Mouse (Mus musculus): ENCODE measurements around the gene Calr. TPM values are rescaled to one million over a fixed set of nuclear protein-coding genes. Genes with fewer than 3 reads are reported as not detected.
"Not testable (repeated sequence)": the region's sequence is repeated elsewhere in the genome, so short reads cannot be mapped to it uniquely, and the experiment has no call there.

The Calr gene
- polyA plus RNA-seq, 1 experiment from 2014 or later, result 1,089 TPM

DNA sequence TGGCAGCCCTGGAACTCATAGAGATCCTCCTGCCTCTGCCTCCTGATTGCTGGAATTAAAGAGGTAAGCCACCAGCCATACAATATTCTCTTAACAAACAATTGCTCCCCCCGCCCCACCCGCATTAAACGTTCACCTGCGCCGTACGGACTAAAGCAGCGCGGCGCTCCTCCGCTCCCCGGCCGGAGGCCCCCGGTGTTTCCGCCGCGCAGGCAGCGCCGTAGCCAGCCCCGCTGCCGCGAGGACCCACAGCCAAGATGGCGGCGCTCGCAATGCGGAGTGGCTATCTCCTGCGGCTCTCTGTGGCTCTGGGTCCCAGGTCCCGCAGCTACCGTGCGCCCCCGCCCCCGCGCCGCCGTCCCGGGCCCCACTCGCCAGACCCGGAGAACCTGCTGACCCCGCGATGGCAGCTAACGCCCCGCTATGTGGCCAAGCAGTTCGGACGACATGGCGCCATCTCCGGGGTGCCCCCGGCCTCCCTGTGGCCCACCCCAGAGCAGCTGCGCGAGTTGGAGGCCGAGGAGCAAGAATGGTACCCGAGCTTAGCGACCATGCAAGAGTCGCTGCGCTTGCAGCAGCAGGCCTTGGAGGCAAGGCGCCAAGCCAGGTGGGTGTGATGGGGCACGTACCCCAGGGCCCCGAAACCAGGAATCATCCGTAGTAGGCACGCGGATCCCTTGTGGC lies 14.6 kb downstream of the Calr start:
- H3K4me3 ChIP-seq, result peak overlapping the region; percentile 96
- peaks cover 44% of the 10 kb centered on the region for H3K4me1 ChIP-seq
- no peaks in the 10 kb centered on the region for H3K27me3 ChIP-seq
- peak; percentile 45; the same call in 1 of the 2 replicates for ATAC-seq (ENCODE audit: insufficient number of reproducible peaks, low FRiP score, low TSS enrichment, low read depth)
- H3K4me2 ChIP-seq, result peak overlapping the region; percentile 56
- peaks cover 35% of the 10 kb centered on the region for H3K36me3 ChIP-seq
- under 1% methylated on average over 58 of the region's 59 CpGs for WGBS
- H3K27ac ChIP-seq, result peak overlapping the region; percentile 96
- peak overlapping the region; percentile 97 for H3K9ac ChIP-seq
- H3K9me3 ChIP-seq, result no peaks in the 10 kb centered on the region

DNA sequence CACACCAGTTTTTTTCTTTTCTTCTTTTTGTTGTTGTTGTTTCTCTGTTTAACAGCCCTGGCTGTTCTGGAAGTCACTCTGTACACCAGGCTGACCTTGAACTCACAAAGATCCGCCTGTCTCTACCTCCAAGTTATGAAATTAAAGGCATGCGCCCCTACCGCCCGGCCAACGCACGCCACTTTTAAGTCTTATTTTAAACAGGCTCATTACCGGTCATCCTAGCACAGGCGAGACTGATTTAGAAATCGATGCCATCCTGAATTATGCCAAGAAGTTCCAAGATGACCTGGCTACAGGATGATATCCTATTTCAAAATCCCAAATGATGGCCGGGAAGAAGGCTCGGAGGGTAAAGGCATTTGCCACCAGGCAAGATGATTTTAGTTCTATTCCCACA lies 15.2 kb downstream of the Calr start, which contains the start of gene Gadd45gip1:
TSS of gene Gadd45gip1 (plus strand) at position 33 of the 400 bp plus-strand sequence.
- Histone ChIP-seq H3K36me3 (peaks cover 28% of the 10 kb centered on the region), H3K9ac (peak within 1 kb of the TSS; percentile 97), H3K4me1 (peaks cover 38% of the 10 kb centered on the region), H3K27ac (peak within 1 kb of the TSS; percentile 96), H3K9me3 (no peaks in the 10 kb centered on the region), H3K4me2 (peak within 1 kb of the TSS; percentile 56), H3K4me3 (peak within 1 kb of the TSS; percentile 96), H3K27me3 (no peaks in the 10 kb centered on the region)
- no peak for ATAC-seq (ENCODE audit: insufficient number of reproducible peaks, low FRiP score, low TSS enrichment, low read depth)
- WGBS, result 74% methylated on average over 11 of the region's 11 CpGs

- H3K9ac ChIP-seq; ATAC-seq (ENCODE audit: insufficient number of reproducible peaks, low FRiP score, low TSS enrichment, low read depth); H3K4me3 ChIP-seq; H3K27ac ChIP-seq; H3K9me3 ChIP-seq; H3K36me3 ChIP-seq; H3K4me2 ChIP-seq; H3K27me3 ChIP-seq: not testable (repeated sequence)
- H3K4me1 ChIP-seq, result peaks cover 12% of the 10 kb centered on the region
- WGBS, result 77% methylated on average over 2 of the region's 2 CpGs
These were observed 20.2 kb downstream of the Calr start for GRCm38 (mm10) chr8:84826518-84826917.

GRCm38 (mm10) chr8:84825636-84826035 lies 21.1 kb downstream of the Calr start:
- H3K9ac ChIP-seq, result no peak overlapping the region
- WGBS, result 56% methylated on average over 4 of the region's 4 CpGs
- no peak overlapping the region for H3K27ac ChIP-seq
- no peak overlapping the region for H3K4me3 ChIP-seq
- no peaks in the 10 kb centered on the region for H3K27me3 ChIP-seq
- H3K36me3 ChIP-seq, result no peaks in the 10 kb centered on the region
- H3K4me1 ChIP-seq, result peaks cover 11% of the 10 kb centered on the region
- ATAC-seq (ENCODE audit: insufficient number of reproducible peaks, low FRiP score, low TSS enrichment, low read depth), result no peak
- no peak overlapping the region for H3K4me2 ChIP-seq
- H3K9me3 ChIP-seq, result no peaks in the 10 kb centered on the region

DNA sequence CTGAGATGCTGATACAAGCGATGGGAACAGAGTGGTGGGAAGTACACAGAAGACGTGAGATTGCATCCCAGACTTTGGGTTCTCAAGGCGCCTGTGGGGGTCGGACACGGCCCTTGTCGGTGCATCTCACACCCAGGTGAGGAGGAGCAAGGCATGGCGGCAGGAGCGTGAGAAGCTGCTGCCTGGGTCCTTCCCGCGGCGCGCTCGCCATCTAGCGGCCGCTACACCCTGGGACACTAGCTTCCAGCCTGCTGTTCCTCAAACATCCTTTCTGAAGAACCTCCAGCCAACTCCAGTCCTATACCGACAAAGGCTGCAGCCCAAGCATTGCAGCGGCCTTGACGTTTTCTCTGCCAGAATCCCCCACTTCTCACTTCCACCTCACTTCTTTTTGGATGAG lies 23.1 kb downstream of the Calr start:
- Histone ChIP-seq H3K27me3 (no peaks in the 10 kb centered on the region), H3K4me1 (peaks cover 11% of the 10 kb centered on the region), H3K4me3 (peak overlapping the region; percentile 13; the same call in 1 of the 2 replicates), H3K9me3 (no peaks in the 10 kb centered on the region), H3K36me3 (no peaks in the 10 kb centered on the region), H3K4me2 (peak overlapping the region; percentile 43), H3K27ac (no peak overlapping the region), H3K9ac (no peak overlapping the region)
- ATAC-seq (ENCODE audit: insufficient number of reproducible peaks, low FRiP score, low TSS enrichment, low read depth), result peak; percentile 52
- under 1% methylated on average over 18 of the region's 18 CpGs for WGBS

DNA sequence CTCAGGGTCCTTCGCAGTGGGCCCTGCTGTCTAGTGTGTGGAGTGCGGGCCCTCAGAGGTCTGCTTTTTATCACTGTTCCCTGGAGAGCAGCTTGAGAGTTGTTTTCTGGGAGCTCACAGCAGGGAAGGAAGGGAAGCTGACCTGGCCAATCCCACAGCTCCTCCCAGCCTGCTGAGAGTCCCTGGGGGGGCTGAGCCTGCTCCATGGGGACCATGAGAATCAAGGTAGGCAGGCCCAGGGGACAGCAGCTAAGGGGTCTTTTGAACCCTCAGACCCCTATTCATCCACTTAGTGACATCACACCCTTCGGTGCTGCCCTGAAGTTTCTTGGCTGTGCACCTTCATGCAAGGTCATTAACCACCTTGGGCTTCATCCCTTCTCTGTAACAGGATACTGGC lies 24.0 kb downstream of the Calr start, which contains the start of gene Dand5:
TSS of gene Dand5 (minus strand) at position 101 of the 400 bp plus-strand sequence.
- H3K9ac ChIP-seq, result no peak within 1 kb of the TSS
- no peak for ATAC-seq (ENCODE audit: insufficient number of reproducible peaks, low FRiP score, low TSS enrichment, low read depth)
- no peaks in the 10 kb centered on the region for H3K27me3 ChIP-seq
- no peaks in the 10 kb centered on the region for H3K9me3 ChIP-seq
- peaks cover 11% of the 10 kb centered on the region for H3K4me1 ChIP-seq
- WGBS, result 37% methylated on average over 3 of the region's 3 CpGs
- peak within 1 kb of the TSS; percentile 13; the same call in 1 of the 2 replicates for H3K4me3 ChIP-seq
- no peaks in the 10 kb centered on the region for H3K36me3 ChIP-seq
- H3K27ac ChIP-seq, result no peak within 1 kb of the TSS
- H3K4me2 ChIP-seq, result peak within 1 kb of the TSS; percentile 43

DNA sequence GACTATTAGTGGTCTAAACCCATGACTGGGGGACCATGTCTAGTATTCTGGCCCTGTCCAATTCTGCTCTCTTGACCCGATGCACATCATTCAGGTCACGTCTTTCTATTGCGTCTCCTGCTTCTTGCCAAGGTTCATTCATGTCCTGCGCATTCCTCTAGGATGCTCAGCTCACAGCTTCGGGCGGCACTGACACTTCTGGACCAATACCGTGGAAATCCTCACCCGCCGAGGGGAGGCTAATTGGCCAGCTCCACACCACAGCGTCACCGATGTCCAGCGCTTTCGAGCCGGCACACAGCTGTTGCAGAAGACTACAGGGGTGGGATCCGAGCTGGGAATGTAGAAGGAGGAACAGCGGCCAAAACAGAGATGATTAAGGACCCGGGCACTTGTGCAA lies 30.6 kb downstream of the Calr start:
- no peak overlapping the region for H3K9ac ChIP-seq
- peaks cover 22% of the 10 kb centered on the region for H3K4me1 ChIP-seq
- no peak overlapping the region for H3K27ac ChIP-seq
- WGBS, result 75% methylated on average over 17 of the region's 17 CpGs
- H3K9me3 ChIP-seq, result no peaks in the 10 kb centered on the region
- no peak for ATAC-seq (ENCODE audit: insufficient number of reproducible peaks, low FRiP score, low TSS enrichment, low read depth)
- no peaks in the 10 kb centered on the region for H3K36me3 ChIP-seq
- H3K4me3 ChIP-seq, result no peak overlapping the region
- H3K27me3 ChIP-seq, result peaks cover 4% of the 10 kb centered on the region
- no peak overlapping the region for H3K4me2 ChIP-seq

DNA sequence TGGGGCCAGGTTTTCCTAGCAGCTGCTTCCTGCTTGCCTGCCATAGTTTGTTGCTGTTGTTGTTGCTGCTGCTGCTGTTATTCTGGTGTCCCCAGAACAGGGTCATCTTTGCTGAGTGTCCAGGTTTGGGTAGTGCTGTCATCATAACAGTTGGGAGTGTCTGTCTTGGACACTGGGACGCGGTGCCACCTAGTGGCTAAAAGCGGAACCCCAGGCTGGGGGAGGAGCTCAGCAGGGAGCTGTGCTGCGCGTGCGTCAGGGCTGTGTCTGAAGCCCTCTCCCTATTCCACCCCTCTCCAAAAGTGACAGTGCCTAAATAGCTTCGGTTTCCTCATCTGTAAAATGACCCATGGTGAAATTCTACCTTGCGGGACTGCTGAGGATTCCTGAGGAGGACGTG lies 31.2 kb downstream of the Calr start:
- H3K4me3 ChIP-seq, result no peak overlapping the region
- peaks cover 4% of the 10 kb centered on the region for H3K27me3 ChIP-seq
- no peak overlapping the region for H3K9ac ChIP-seq
- ATAC-seq (ENCODE audit: insufficient number of reproducible peaks, low FRiP score, low TSS enrichment, low read depth), result peak; percentile 76
- 10% methylated on average over 9 of the region's 9 CpGs for WGBS
- peak overlapping the region; percentile 24; the same call in 1 of the 2 replicates for H3K27ac ChIP-seq
- H3K9me3 ChIP-seq, result no peaks in the 10 kb centered on the region
- no peaks in the 10 kb centered on the region for H3K36me3 ChIP-seq
- H3K4me1 ChIP-seq, result peaks cover 28% of the 10 kb centered on the region
- no peak overlapping the region for H3K4me2 ChIP-seq

DNA sequence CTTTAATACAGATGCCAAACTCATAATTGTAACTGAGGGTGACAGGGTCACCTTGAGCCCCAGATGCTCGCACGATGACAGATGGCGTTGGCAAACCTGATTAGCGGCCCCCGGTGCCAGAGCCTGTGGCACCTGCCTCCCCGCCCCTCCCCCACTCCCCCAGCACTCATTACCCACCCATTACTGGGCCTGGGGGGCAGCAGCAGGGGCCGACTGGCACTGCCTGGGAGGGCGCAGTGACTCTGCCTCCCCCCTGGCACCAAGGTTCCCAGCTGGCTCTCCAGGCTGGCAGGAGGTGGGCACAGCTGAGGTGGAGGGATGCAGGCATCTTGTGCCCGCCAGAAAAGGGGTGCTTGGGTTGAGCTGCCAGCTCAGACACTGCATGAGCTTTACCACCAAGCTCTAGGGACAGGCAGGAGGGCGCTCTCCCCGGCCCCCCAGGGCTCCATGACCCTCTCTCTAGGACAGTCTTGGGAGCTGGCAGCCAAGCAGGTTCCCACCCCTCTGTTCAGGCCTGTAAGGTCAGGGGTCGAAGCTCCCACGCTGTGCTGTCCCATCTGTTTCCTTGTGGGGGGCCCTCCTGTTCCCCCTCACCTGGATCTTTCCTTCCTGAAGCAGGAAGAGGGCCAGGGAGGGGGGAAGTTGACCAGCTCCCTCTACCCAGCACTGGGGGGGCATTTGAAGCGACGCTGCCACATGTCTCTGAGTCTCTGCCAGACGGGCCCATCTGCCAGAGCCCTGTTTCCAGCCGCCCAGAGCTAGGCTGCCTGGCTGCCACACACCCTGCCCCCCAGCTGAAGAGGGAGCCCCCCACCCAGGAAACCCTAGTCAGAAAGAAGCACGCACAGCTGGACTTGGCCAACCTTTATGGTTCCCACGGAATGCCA lies 31.9 kb downstream of the Calr start:
- Histone ChIP-seq H3K9ac (no peak overlapping the region), H3K4me3 (no peak overlapping the region), H3K4me2 (no peak overlapping the region), H3K27me3 (peaks cover 4% of the 10 kb centered on the region), H3K9me3 (no peaks in the 10 kb centered on the region), H3K36me3 (no peaks in the 10 kb centered on the region), H3K27ac (peak overlapping the region; percentile 24; the same call in 1 of the 2 replicates), H3K4me1 (peaks cover 32% of the 10 kb centered on the region)
- ATAC-seq (ENCODE audit: insufficient number of reproducible peaks, low FRiP score, low TSS enrichment, low read depth), result 0 out of 2 replicates have a peak, but pooled peaks have one; percentile 1
- 44% methylated on average over 18 of the region's 19 CpGs for WGBS

GRCm38 (mm10) chr8:84814240-84814554 lies 32.5 kb downstream of the Calr start:
- ATAC-seq (ENCODE audit: insufficient number of reproducible peaks, low FRiP score, low TSS enrichment, low read depth), result no peak
- no peak overlapping the region for H3K4me3 ChIP-seq

GRCm38 (mm10) chr8:84813830-84814229 lies 32.9 kb downstream of the Calr start:
- no peak for ATAC-seq (ENCODE audit: insufficient number of reproducible peaks, low FRiP score, low TSS enrichment, low read depth)
- Histone ChIP-seq H3K27ac (no peak overlapping the region; the same call in 1 of the 2 replicates), H3K27me3 (peaks cover 4% of the 10 kb centered on the region), H3K9me3 (no peaks in the 10 kb centered on the region), H3K4me2 (no peak overlapping the region), H3K9ac (no peak overlapping the region), H3K36me3 (no peaks in the 10 kb centered on the region), H3K4me1 (peaks cover 37% of the 10 kb centered on the region), H3K4me3 (no peak overlapping the region)
- WGBS, result 88% methylated on average over 3 of the region's 3 CpGs

More at GRCm38 (mm10) chr8:84814240-84814554, 32.5 kb downstream of the Calr start:
- Histone ChIP-seq H3K4me2 (no peak overlapping the region), H3K27me3 (peaks cover 4% of the 10 kb centered on the region), H3K9me3 (no peaks in the 10 kb centered on the region), H3K4me1 (peaks cover 35% of the 10 kb centered on the region), H3K27ac (no peak overlapping the region), H3K9ac (no peak overlapping the region), H3K36me3 (no peaks in the 10 kb centered on the region)
- WGBS, result 84% methylated on average over 11 of the region's 11 CpGs

- H3K4me3 ChIP-seq, result no peak overlapping the region
- H3K9me3 ChIP-seq, result no peaks in the 10 kb centered on the region
- H3K36me3 ChIP-seq, result no peaks in the 10 kb centered on the region
- no peak overlapping the region for H3K27ac ChIP-seq
- WGBS, result 0% methylated on average over 5 of the region's 5 CpGs
- peaks cover 4% of the 10 kb centered on the region for H3K27me3 ChIP-seq
- H3K4me2 ChIP-seq, result no peak overlapping the region
- no peak overlapping the region for H3K9ac ChIP-seq
- no peak for ATAC-seq (ENCODE audit: insufficient number of reproducible peaks, low FRiP score, low TSS enrichment, low read depth)
- peaks cover 42% of the 10 kb centered on the region for H3K4me1 ChIP-seq
These were observed 33.7 kb downstream of the Calr start for GRCm38 (mm10) chr8:84813059-84813458.

All from limb, embryonic 15.5 days (tissue).